Mouse (Mus musculus) midbrain, embryonic 14.5 days (tissue): ENCODE data around the gene Kdm4b. TPM values are rescaled to one million over a fixed set of nuclear protein-coding genes. Genes with fewer than 3 reads are reported as not detected.
A peak's percentile ranks its signal among the peaks of the same experiment; 100 is the strongest.

Source experiments
- ATAC-seq: fragments of 200-750 bp; cut with Nextera tagmentation; 2 replicates; pipeline ENCODE4 v1.8.0; 2017; ENCODE audit warnings: moderate number of reproducible peaks, moderate library complexity; ENCODE audit not compliant: low FRiP score, low TSS enrichment
- DNase-seq: peaks from one replicate; pipeline ENCODE4 v3.0.0-alpha.2; 2015
- H3K27ac ChIP-seq: fragments of 300-500 bp; sonication (generic); replicated peaks from 2 replicates; pipeline ENCODE4 v1.5.1; 2014; ENCODE audit warnings: mild to moderate bottlenecking, low read depth, low read length, moderate library complexity
- H3K27me3 ChIP-seq: fragments of 300-500 bp; sonication (generic); 2 replicates; pipeline ENCODE4 v1.6.1; 2014; ENCODE audit warnings: low read length, control low read depth, mixed read lengths; ENCODE audit not compliant: control insufficient read depth, insufficient read depth
- H3K36me3 ChIP-seq: fragments of 300-500 bp; sonication (generic); 2 replicates; pipeline ENCODE4 v1.6.1; 2014; ENCODE audit warnings: low read length, control low read depth; ENCODE audit not compliant: control insufficient read depth, insufficient read depth
- H3K4me1 ChIP-seq: fragments of 300-500 bp; sonication (generic); 2 replicates; pipeline ENCODE4 v1.6.1; 2014; ENCODE audit warnings: mild to moderate bottlenecking, antibody characterized with exemption, low read length, control low read depth; ENCODE audit not compliant: control insufficient read depth, insufficient read depth
- H3K4me2 ChIP-seq: fragments of 300-500 bp; sonication (generic); 2 replicates; pipeline ENCODE4 v1.6.1; 2014; ENCODE audit warnings: mild to moderate bottlenecking, low read length, moderate library complexity
- H3K4me3 ChIP-seq: fragments of 300-500 bp; sonication (generic); replicated peaks from 2 replicates; pipeline ENCODE4 v1.5.1; 2014; ENCODE audit warnings: low read depth, low read length
- H3K9ac ChIP-seq: fragments of 300-500 bp; sonication (generic); replicated peaks from 2 replicates; pipeline ENCODE4 v1.6.1; 2014; ENCODE audit warnings: mild to moderate bottlenecking, low read length, moderate library complexity
- H3K9me3 ChIP-seq: fragments of 300-500 bp; sonication (generic); 2 replicates; pipeline ENCODE4 v1.6.1; 2016; ENCODE audit warnings: low read length, control low read depth, mixed read lengths; ENCODE audit not compliant: control insufficient read depth
- WGBS: fragments of 180-500 bp; shearing (Covaris S2); extraction: QIAGEN DNeasy Blood & Tissue Kit; methylation state at CpG from one replicate; pipeline ENCODE4 v1.1.7; 2014; 5-methylcytosine and 5-hydroxymethylcytosine counted together
- polyA plus RNA-seq: library from polyadenylated mRNA; unstranded; fragments of >200 nt; fragmentation: Nextera tagmentation; extraction: Ambion mirVana; gene quantifications from 2 replicates; pipeline ENCODE4 v1.2.1, GENCODE M21; 2014

The Kdm4b gene
- polyA plus RNA-seq, 1 experiment from 2014 or later: 78.9 TPM

DNA sequence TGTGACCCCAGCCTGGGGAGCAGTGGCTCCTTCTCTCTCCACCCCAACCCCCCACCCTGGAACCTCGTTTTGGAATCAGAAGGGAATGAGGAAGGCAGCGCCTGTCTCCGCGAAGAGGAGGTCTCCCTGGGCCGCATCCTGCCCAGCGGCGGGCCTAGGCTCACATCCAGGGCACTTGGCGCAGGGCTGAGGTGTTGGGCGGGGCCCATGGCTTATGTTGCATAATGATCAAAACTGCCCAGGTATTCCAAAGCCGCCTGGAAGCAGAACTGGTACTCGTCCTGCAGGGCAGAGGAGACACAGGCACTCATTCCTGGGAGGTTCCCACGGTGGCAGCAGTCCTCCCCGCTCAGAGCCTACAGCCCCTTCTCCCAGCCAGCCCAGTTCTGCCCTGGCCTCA, 87.3 kb downstream of the Kdm4b start:
- Histone ChIP-seq H3K9me3 (no peaks in the 10 kb centered on the region), H3K4me2 (no peak overlapping the region), H3K4me3 (no peak overlapping the region), H3K27me3 (no peaks in the 10 kb centered on the region), H3K9ac (no peak overlapping the region), H3K27ac (no peak overlapping the region), H3K36me3 (peaks cover 85% of the 10 kb centered on the region), H3K4me1 (peaks cover 11% of the 10 kb centered on the region)
- ATAC-seq: no peak
- WGBS: 88% methylated on average over 13 of the region's 13 CpGs
- DNase-seq: no peak

DNA sequence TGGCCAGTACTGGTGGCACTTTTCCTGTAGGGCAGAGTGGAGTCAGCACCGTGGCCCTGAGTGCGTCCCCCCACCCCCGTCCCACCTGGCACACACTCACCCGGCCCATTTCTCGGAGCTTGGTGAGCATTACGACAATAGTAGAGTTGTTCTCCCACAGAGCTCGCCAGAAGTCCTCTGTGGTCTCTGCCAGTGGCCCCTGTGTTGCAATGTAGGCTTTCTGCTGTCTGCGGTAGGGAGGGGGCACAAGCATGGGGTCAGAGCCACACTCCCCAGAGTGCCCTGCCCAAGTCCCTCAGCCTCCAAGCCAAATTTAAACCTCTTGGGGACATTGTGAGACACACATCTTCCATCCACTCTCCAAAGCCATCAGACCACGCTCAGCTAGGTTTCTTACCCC, 88.9 kb downstream of the Kdm4b start:
- WGBS: 93% methylated on average over 9 of the region's 9 CpGs
- H3K27ac ChIP-seq: no peak overlapping the region
- DNase-seq (no peak), ATAC-seq (no peak)
- H3K27me3 ChIP-seq: no peaks in the 10 kb centered on the region
- no peak overlapping the region for H3K4me2 ChIP-seq
- no peak overlapping the region for H3K9ac ChIP-seq
- H3K4me1 ChIP-seq: peaks cover 2% of the 10 kb centered on the region; the same call in 1 of the 2 replicates
- H3K9me3 ChIP-seq: no peaks in the 10 kb centered on the region
- H3K4me3 ChIP-seq: no peak overlapping the region
- H3K36me3 ChIP-seq: peaks cover 99% of the 10 kb centered on the region

DNA sequence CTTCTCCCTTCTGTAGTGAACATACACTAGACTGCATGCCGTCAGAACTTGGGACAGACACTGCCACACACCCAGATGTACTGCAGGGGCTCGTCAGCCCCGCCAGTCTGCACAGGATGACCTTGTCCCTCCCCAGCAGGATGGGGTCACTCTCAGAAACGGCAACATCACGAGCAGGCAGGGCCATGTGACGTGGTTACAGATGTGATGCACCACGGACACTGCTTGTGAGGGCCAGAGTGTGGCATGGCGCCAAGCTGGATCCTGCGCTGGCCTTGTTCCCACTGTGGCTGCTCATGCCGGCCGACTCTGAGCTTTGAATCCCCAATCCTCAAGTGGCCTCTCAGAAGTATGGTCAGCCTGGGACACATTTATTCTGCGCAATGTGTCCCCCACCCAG, 92.4 kb downstream of the Kdm4b start:
- Histone ChIP-seq H3K9me3 (no peaks in the 10 kb centered on the region), H3K4me2 (no peak overlapping the region), H3K4me3 (no peak overlapping the region), H3K27ac (no peak overlapping the region), H3K36me3 (peaks cover 98% of the 10 kb centered on the region), H3K9ac (no peak overlapping the region), H3K4me1 (no peaks in the 10 kb centered on the region), H3K27me3 (no peaks in the 10 kb centered on the region)
- 83% methylated on average over 12 of the region's 12 CpGs for WGBS
- ATAC-seq: no peak
- no peak for DNase-seq

DNA sequence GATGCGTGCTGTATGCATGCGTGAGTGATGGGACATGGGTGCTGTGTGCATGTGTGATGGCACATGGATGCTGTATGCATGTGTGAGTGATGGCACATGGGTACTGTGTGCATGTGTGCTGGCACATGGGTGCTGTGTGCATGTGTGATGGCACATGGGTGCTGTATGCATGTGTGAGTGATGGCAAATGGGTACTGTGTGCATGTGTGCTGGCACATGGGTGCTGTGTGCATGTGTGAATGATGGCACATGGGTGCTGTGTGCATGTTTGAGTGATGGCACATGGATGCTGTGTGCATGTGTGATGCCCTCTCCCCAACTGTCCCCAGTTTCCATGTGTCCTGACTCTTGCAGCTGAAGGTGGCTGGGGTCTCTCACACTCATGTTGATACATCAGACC, 94.2 kb downstream of the Kdm4b start:
- ATAC-seq: no peak
- DNase-seq: no peak
- H3K4me2 ChIP-seq: no peak overlapping the region
- H3K4me1 ChIP-seq: no peaks in the 10 kb centered on the region
- H3K9ac ChIP-seq: no peak overlapping the region
- WGBS: 99% methylated on average over 2 of the region's 2 CpGs
- no peak overlapping the region for H3K27ac ChIP-seq
- no peaks in the 10 kb centered on the region for H3K27me3 ChIP-seq
- peaks cover 98% of the 10 kb centered on the region for H3K36me3 ChIP-seq
- no peak overlapping the region for H3K4me3 ChIP-seq
- H3K9me3 ChIP-seq: no peaks in the 10 kb centered on the region

DNA sequence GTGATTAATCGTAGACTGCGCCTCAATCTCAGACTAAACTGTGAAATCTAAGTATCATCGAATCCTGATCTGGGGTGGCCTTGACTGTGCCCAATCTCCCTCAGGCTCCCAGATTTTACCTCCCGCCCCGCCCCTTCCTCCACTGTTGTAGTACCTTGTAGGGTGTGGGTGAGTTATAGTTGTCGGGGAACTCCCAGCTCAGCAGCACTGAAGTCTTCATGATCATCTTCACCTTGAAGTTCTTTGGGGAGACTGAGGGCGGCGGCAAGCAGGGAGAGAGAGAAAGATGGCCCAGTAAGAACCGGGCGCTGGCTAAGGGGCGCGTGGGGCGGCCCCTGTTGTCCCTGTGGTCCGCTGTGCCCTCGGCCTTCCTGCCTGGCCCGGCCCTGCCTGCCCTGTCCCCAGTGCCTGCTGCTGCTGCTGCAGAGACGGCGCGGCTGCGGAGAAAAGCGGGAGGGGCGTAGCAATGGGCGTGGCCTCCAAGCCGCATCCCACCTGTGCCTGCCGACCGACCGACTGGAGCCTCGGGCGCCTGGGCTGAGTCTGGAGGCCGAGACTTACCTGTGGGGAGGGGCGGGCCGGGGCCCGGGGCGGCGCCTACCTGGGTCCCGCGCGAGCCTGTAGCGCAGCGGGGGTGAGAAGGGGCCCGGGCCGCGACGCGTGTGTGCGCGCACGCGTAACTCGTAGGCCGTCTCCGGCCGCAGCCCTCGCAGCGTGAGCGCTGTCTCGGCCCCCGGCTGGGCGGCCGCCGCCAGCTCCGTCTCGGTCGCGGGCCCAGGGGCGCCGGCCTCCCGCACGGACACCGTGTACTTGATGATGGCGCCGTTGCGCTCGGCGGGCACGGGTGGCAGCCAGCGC, 99.1 kb downstream of the Kdm4b start:
- peak overlapping the region; percentile 39; the same call in 1 of the 2 replicates for H3K9ac ChIP-seq
- peak overlapping the region; percentile 52 for H3K4me2 ChIP-seq
- H3K27ac ChIP-seq: peak overlapping the region; percentile 41; the same call in 1 of the 2 replicates
- peaks cover 95% of the 10 kb centered on the region for H3K36me3 ChIP-seq
- H3K9me3 ChIP-seq: no peaks in the 10 kb centered on the region
- H3K4me3 ChIP-seq: peak overlapping the region; percentile 19
- ATAC-seq (peak; percentile 29; the same call in 1 of the 2 replicates), DNase-seq (peak; percentile 54)
- peaks cover 10% of the 10 kb centered on the region; the same call in 1 of the 2 replicates for H3K4me1 ChIP-seq
- 15% methylated on average over 70 of the region's 77 CpGs for WGBS
- H3K27me3 ChIP-seq: no peaks in the 10 kb centered on the region

DNA sequence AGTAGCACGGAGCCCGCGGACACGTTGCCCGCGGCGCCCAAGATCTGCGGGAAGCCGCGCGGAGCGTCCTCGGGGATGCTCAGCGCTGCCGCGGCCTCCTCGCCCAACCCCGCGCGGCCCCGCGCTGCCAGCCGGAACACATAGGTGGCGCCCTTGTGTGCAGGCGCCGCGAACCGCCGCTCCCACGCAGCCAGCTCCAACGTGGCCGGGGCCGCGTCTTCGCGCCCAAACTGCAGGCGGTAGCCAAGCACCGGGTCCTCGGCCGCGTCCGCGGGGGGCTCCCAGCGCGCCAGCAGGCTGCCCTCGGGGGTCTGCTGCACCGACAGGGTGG, 99.7 kb downstream of the Kdm4b start:
- DNase-seq (peak; percentile 90), ATAC-seq (peak; percentile 81)
- Histone ChIP-seq H3K4me2 (peak overlapping the region; percentile 52), H3K27ac (peak overlapping the region; percentile 41; the same call in 1 of the 2 replicates), H3K4me3 (peak overlapping the region; percentile 19), H3K9ac (peak overlapping the region; percentile 39; the same call in 1 of the 2 replicates), H3K4me1 (peaks cover 10% of the 10 kb centered on the region; the same call in 1 of the 2 replicates), H3K36me3 (peaks cover 91% of the 10 kb centered on the region), H3K9me3 (no peaks in the 10 kb centered on the region), H3K27me3 (no peaks in the 10 kb centered on the region)
- WGBS: under 1% methylated on average over 43 of the region's 47 CpGs

DNA sequence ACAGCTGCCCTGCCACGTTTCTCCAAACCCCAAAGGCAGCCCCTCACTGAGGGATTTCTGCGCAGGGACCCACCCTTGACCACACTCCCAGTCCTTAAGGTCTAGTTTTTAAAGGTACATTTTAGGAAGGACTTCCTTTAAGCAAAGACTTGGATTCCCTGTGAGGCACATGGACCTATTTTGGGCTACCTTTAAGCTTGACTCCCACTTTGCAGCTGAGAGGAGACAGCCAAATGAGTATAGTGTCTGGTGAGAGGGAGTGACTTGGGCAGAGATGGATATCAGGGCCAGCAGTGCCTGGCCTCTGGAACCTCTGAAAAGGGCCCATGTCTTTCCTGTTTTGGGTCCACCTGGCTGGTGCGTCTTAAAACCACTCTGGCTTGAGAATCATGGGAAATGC, 100.1 kb downstream of the Kdm4b start:
- Histone ChIP-seq H3K4me1 (peaks cover 10% of the 10 kb centered on the region; the same call in 1 of the 2 replicates), H3K9me3 (no peaks in the 10 kb centered on the region), H3K36me3 (peaks cover 91% of the 10 kb centered on the region), H3K9ac (peak overlapping the region; percentile 29; the same call in 1 of the 2 replicates), H3K27me3 (no peaks in the 10 kb centered on the region), H3K4me3 (peak overlapping the region; percentile 19; the same call in 1 of the 2 replicates), H3K27ac (0 out of 2 replicates have a peak overlapping the region, but pooled peaks have one; percentile 41), H3K4me2 (peak overlapping the region; percentile 52)
- no peak for DNase-seq
- 40% methylated on average over 3 of the region's 3 CpGs for WGBS
- no peak for ATAC-seq

DNA sequence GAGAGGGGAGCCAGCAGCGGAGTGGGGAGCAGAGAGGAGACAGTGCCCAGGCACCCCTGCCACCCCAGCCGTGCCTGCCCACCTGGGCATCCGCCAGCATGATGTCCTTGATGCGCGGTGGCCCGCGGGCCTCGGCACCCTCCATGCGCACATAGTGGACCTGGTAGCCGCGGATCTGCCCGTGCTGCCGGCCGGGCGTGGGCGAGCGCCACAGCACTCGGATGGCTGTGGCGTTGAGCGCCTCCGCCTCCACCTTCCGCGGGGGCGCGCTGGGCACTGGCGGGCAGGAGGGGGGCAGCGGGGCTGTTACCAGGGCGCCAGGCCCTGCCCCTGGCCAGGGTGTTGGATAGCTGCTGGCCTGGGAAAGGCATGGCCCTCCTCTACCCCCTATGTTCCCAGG, 102.0 kb downstream of the Kdm4b start:
- DNase-seq (no peak), ATAC-seq (no peak)
- H3K4me1 ChIP-seq: peaks cover 10% of the 10 kb centered on the region; the same call in 1 of the 2 replicates
- WGBS: 78% methylated on average over 28 of the region's 28 CpGs
- H3K9ac ChIP-seq: no peak overlapping the region
- peaks cover 87% of the 10 kb centered on the region for H3K36me3 ChIP-seq
- H3K4me3 ChIP-seq: no peak overlapping the region
- no peaks in the 10 kb centered on the region for H3K9me3 ChIP-seq
- no peak overlapping the region for H3K27ac ChIP-seq
- H3K27me3 ChIP-seq: no peaks in the 10 kb centered on the region
- no peak overlapping the region for H3K4me2 ChIP-seq

DNA sequence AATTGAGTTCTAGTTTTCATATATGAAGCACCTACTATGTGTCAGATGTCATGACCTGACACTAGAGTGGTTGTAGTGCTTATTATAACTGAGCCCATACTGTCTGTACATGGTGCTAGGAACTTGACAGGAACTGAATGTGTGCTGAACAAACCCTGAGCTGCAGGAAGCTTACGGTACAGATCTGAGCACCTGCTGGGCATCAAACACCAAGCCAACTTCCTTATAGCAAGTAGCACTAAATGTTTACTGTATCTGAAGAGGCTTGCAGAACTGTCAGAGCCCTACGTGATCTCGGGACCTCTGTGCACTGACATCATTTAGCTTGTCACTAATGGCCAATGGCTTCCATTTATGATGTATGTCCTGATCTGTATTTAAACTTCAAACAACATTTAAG, 105.7 kb downstream of the Kdm4b start:
- H3K36me3 ChIP-seq: peaks cover 87% of the 10 kb centered on the region
- ATAC-seq (no peak), DNase-seq (no peak)
- H3K9ac ChIP-seq: no peak overlapping the region
- H3K4me1 ChIP-seq: no peaks in the 10 kb centered on the region
- no peak overlapping the region for H3K4me3 ChIP-seq
- H3K4me2 ChIP-seq: no peak overlapping the region
- WGBS: 90% methylated on average over 3 of the region's 3 CpGs
- H3K27me3 ChIP-seq: no peaks in the 10 kb centered on the region
- H3K27ac ChIP-seq: no peak overlapping the region
- H3K9me3 ChIP-seq: no peaks in the 10 kb centered on the region
